Mouse (Mus musculus) limb, embryonic 13.5 days (tissue): Measurements from ENCODE around the gene Wdr46. TPM values are rescaled to one million over a fixed set of nuclear protein-coding genes. Genes with fewer than 3 reads are reported as not detected.
"Not testable (repeated sequence)": the region's sequence is repeated elsewhere in the genome, so short reads cannot be mapped to it uniquely, and the experiment has no call there.

ENCODE experiments used
- ATAC-seq: fragments of 200-750 bp; cut with Nextera tagmentation; 2 replicates; pipeline ENCODE4 v1.8.0; 2017; ENCODE audit warnings: low read depth, moderate number of reproducible peaks, moderate TSS enrichment; ENCODE audit not compliant: low FRiP score
- H3K27ac ChIP-seq: fragments of 300-500 bp; sonication (generic); 2 replicates; pipeline ENCODE4 v1.5.1; 2015; ENCODE audit warnings: inconsistent platforms, mild to moderate bottlenecking, moderate library complexity
- H3K27me3 ChIP-seq: fragments of 300-500 bp; sonication (generic); 2 replicates; pipeline ENCODE4 v1.6.1; 2015; ENCODE audit warnings: mild to moderate bottlenecking, inconsistent platforms
- H3K36me3 ChIP-seq: fragments of 300-500 bp; sonication (generic); 2 replicates; pipeline ENCODE4 v1.6.1; 2015; ENCODE audit warnings: inconsistent platforms, mild to moderate bottlenecking, moderate library complexity
- H3K4me1 ChIP-seq: fragments of 300-500 bp; sonication (generic); 2 replicates; pipeline ENCODE4 v1.6.1; 2015; ENCODE audit warnings: inconsistent platforms
- H3K4me2 ChIP-seq: fragments of 300-500 bp; sonication (generic); replicated peaks from 2 replicates; pipeline ENCODE4 v1.6.1; 2015; ENCODE audit warnings: inconsistent platforms, mild to moderate bottlenecking, moderate library complexity
- H3K4me3 ChIP-seq: fragments of 300-500 bp; sonication (generic); 2 replicates; pipeline ENCODE4 v1.5.1; 2015; ENCODE audit warnings: moderate library complexity, mild to moderate bottlenecking, inconsistent platforms
- H3K9ac ChIP-seq: fragments of 300-500 bp; sonication (generic); 2 replicates; pipeline ENCODE4 v1.6.1; 2015; ENCODE audit warnings: mild to moderate bottlenecking, inconsistent platforms
- H3K9me3 ChIP-seq: fragments of 300-500 bp; sonication (generic); 2 replicates; pipeline ENCODE4 v1.6.1; 2016; ENCODE audit warnings: inconsistent platforms
- WGBS: fragments of 180-500 bp; shearing (Covaris S2); methylation state at CpG from one replicate; pipeline ENCODE4 v1.1.7; 2015; 5-methylcytosine and 5-hydroxymethylcytosine counted together
- polyA plus RNA-seq: library from polyadenylated mRNA; unstranded; fragments of >200 nt; fragmentation: Nextera tagmentation; extraction: Ambion mirVana; gene quantifications from 2 replicates; pipeline ENCODE4 v1.2.1, GENCODE M21; 2015

The Wdr46 gene
- polyA plus RNA-seq, 1 experiment from 2014 or later, result 37.0 TPM

DNA sequence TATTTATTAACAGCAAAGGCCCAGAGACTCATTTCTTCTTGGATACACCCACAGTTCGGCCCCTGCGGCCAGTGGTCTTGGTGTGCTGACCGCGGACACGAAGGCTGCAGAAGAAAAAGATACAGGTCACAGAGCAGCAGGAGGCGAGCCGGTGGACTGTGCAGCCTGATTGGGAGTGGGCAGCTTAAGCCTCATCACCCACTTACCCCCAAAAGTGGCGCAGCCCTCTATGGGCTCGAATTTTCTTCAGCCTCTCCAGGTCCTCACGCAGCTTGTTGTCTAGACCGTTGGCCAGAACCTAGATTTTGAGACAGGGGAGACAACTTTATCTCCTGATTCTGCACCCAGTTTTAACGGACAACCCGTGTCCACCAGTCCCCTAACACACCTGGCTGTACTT lies 11.6 kb downstream of the Wdr46 start:
- Histone ChIP-seq H3K36me3 (peaks cover 64% of the 10 kb centered on the region), H3K4me2 (peak overlapping the region; percentile 92), H3K9ac (peak overlapping the region; percentile 99), H3K4me3 (peak overlapping the region; percentile 51), H3K4me1 (peaks cover 58% of the 10 kb centered on the region)
- 75% methylated on average over 13 of the region's 13 CpGs for WGBS
- not testable (repeated sequence) for H3K27ac ChIP-seq, H3K9me3 ChIP-seq, H3K27me3 ChIP-seq, ATAC-seq

DNA sequence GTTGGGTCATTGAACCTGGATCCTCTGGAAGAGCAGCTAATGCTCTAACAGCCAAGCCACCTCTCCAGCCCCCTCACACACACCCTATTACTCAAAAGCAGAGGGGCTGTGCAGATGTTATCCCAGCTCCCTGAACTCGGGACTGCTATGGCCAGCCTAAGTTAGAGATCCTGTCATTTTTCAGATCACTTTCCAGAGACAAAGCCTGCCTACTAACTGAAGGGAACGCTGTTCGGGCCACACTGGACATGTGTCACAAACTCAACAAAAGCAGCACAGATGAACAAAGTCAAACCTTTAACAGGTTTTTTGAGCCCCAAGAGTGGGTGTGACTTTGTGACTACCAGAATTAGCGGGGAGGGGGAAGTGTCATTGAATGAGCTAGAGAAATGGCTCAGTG lies 12.4 kb downstream of the Wdr46 start:
- Histone ChIP-seq H3K4me2 (peak overlapping the region; percentile 99), H3K4me3 (peak overlapping the region; percentile 93), H3K9ac (peak overlapping the region; percentile 99), H3K4me1 (peaks cover 63% of the 10 kb centered on the region), H3K27me3 (no peaks in the 10 kb centered on the region), H3K9me3 (no peaks in the 10 kb centered on the region), H3K27ac (no peak overlapping the region; the same call in 1 of the 2 replicates), H3K36me3 (peaks cover 57% of the 10 kb centered on the region)
- no peak for ATAC-seq
- WGBS, result 80% methylated on average over 4 of the region's 4 CpGs

DNA sequence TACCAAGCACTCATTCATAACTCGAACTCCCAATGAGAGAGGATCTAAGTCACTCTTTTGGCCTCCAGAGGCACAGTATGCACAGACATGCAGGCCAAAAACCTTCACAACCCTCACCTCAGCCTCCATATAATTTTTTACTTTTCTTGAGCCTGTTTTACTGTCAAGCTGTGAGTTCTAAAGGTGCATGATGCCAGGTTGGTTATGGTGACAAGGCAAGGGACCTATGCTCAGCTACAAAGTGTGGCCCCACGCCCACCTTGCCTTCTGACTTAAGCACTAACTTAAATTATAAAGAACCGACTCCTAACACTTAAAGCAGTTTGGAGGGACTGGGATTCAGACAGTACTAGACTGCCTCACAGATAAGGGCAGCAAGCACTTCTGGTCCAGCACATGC lies 12.8 kb downstream of the Wdr46 start:
- WGBS, result 78% methylated on average over 3 of the region's 3 CpGs
- peak overlapping the region; percentile 99 for H3K4me2 ChIP-seq
- ATAC-seq, result no peak
- peak overlapping the region; percentile 99 for H3K9ac ChIP-seq
- H3K4me1 ChIP-seq, result peaks cover 63% of the 10 kb centered on the region
- H3K36me3 ChIP-seq, result peaks cover 57% of the 10 kb centered on the region
- H3K27ac ChIP-seq, result no peak overlapping the region
- H3K9me3 ChIP-seq, result no peaks in the 10 kb centered on the region
- H3K4me3 ChIP-seq, result peak overlapping the region; percentile 93
- no peaks in the 10 kb centered on the region for H3K27me3 ChIP-seq

DNA sequence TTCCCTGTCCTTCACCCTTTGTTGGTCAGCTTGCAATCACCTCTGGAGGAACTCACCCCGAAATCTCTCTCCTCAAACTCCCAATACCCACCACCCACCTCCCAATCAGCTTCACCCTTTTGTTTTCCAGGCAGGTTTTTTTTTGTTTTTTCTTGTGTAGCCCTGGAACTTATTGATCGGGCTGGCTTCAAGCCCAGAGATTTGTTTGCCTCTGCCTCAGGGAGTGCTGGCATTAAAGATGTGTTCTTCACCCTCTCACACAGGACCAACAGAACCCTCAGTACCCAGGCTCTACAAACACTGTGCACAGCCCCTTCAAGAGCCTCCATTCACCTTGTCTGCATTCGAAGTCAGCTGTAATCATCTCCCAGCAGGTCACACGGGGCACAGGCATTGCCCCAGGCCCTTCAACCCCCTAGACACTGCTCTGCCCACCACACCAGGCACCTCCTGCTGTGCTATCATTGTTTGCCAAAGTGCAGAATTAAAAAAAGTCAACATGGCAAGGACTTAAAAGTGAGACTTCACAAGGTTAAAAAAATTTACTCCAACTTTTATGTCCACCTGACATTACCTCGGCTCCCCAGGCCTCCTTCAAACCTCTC lies 13.6 kb downstream of the Wdr46 start:
- no peak for ATAC-seq
- Histone ChIP-seq H3K36me3 (peaks cover 57% of the 10 kb centered on the region), H3K27ac (peak overlapping the region; percentile 95), H3K4me3 (peak overlapping the region; percentile 93), H3K27me3 (no peaks in the 10 kb centered on the region), H3K9me3 (no peaks in the 10 kb centered on the region), H3K9ac (peak overlapping the region; percentile 99), H3K4me2 (peak overlapping the region; percentile 99), H3K4me1 (peaks cover 63% of the 10 kb centered on the region)
- WGBS, result 42% methylated on average over 5 of the region's 5 CpGs

DNA sequence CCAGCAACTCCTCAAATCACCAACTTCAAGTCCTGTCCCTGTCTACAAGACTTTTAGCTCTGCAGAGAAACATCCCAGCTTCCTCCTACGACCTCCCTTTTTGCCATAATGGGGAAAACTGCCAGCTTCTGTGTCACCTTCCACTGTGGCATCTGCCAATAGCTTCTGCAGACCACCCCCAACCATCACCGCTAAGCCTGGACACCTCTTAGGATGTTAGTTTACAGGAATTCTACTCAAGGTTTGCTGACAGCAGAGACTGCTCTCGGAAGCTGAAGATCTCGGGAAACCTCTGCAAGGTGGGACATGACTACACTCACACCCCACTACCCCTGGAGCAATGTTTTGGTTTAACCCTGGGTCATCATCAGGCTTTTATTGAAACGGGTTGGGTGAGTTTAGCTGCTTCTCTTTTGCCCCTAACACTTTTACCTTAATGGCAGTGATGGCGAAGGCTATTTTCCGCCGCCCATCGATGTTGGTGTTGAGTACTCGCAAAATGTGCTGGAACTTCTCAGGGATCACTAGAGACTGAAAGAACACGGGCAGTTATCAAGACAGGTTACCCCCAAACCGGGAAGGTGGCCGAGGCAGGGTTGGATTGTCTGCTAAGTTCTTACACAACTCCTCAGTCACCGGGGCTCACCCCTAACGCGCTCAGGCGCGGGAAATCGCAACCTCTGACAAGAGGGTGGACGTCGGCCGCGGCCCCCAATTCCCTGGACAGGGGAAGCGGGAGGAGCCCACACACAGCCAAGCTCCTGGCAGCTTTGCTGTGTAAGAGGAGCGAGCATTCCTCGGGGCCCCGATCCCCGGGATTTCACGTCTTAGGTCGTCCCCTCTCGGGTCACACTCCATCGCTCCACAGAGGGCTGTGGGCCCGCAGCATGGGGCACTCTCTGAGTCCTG lies 14.4 kb downstream of the Wdr46 start:
- WGBS, result 1% methylated on average over 33 of the region's 33 CpGs
- peak overlapping the region; percentile 99 for H3K4me2 ChIP-seq
- H3K9me3 ChIP-seq, result no peaks in the 10 kb centered on the region
- no peaks in the 10 kb centered on the region for H3K27me3 ChIP-seq
- H3K36me3 ChIP-seq, result peaks cover 57% of the 10 kb centered on the region
- peak; percentile 10; the same call in 1 of the 2 replicates for ATAC-seq
- peaks cover 58% of the 10 kb centered on the region for H3K4me1 ChIP-seq
- peak overlapping the region; percentile 99 for H3K9ac ChIP-seq
- peak overlapping the region; percentile 93 for H3K4me3 ChIP-seq
- H3K27ac ChIP-seq, result peak overlapping the region; percentile 95

DNA sequence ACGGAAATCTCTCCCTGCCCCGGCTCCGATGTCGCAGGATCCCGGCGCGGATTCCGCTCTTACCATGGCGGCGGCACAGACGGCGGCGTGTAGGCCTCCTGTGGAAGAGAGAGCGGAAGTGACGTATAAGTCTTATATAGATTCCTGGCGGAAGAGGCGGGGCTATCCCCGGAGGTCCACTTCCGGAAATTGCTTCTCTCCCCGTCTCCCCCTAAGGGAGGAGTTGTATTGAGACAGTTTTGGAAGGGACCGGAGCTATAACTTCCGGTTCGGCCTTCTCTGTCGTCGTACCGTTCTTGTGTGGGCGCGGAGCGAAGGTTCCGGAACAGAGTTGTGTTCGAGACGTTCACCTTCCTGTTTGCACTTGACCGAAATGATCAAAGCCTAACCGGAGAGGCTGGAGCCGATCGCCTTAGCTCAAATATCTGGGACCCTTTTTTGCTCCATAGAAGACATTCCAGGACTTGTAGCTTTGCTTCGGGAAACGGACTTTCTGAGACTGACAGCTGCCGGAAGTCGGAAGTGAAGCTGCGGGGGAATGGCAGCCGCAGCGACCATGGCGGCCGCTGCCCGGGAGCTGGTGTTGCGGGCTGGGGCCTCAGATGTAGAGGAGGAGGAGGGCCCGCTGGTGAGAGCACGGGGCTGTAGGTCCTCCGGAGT lies 15.2 kb downstream of the Wdr46 start, which contains the start of the genes Vps52 and Rps18:
Gene Vps52 (plus strand): TSS at position 258 of the 660 bp plus-strand sequence.
Gene Rps18 (minus strand): TSS at position 447 of the 660 bp plus-strand sequence.
- Histone ChIP-seq H3K36me3 (peaks cover 61% of the 10 kb centered on the region), H3K9me3 (no peaks in the 10 kb centered on the region), H3K9ac (peak within 1 kb of the TSS; percentile 99), H3K4me3 (peak within 1 kb of the TSS; percentile 93), H3K4me2 (peak within 1 kb of the TSS; percentile 99), H3K27me3 (no peaks in the 10 kb centered on the region), H3K4me1 (peaks cover 51% of the 10 kb centered on the region), H3K27ac (peak within 1 kb of the TSS; percentile 95)
- under 1% methylated on average over 50 of the region's 50 CpGs for WGBS
- ATAC-seq, result peak; percentile 89

DNA sequence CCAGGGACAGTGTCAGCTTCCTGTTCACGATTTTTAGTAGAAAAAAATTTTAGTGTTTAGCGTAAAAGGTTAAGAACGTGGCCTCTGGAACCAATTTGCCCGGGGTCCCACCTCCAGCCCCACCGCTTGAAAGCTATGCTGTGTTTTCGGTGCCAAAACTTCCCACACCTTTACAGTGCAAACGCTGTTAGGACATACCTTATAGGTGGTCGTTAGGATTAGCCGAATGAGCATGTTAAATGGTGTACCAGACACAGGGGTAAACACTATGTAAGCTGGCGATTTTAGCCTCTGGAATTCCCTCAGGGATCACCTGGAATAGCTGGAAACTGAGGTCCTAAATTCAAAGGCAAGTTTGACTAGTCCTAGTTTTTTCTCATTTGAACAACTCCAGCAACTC lies 15.9 kb downstream of the Wdr46 start:
- peak overlapping the region; percentile 83 for H3K4me2 ChIP-seq
- H3K36me3 ChIP-seq, result peaks cover 68% of the 10 kb centered on the region
- H3K9me3 ChIP-seq, result no peaks in the 10 kb centered on the region
- H3K27me3 ChIP-seq, result no peaks in the 10 kb centered on the region
- peak overlapping the region; percentile 93 for H3K4me3 ChIP-seq
- WGBS, result 5% methylated on average over 10 of the region's 10 CpGs
- H3K4me1 ChIP-seq, result peaks cover 45% of the 10 kb centered on the region
- no peak for ATAC-seq
- peak overlapping the region; percentile 83 for H3K9ac ChIP-seq
- H3K27ac ChIP-seq, result peak overlapping the region; percentile 64

DNA sequence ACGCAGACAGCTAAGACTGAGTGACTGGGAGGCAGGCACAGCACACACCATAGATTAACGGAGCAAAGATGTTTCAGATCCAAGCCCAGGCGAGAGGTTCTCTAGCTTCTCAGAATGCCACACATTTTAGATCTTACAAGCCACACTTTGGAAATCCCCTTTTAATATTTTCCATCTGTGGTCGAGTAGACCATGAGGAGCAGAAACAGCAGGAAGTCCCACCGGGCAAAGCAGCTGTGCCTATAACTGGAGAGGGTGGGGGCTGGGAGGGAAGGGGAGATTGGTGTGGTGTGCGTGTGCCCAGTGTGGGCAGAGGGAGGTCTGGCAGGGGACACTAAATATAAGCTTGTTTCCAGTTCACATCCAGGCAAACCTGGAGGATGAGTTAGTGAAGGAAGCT lies 17.0 kb downstream of the Wdr46 start:
- 54% methylated on average over 6 of the region's 6 CpGs for WGBS
- Histone ChIP-seq H3K27ac (no peak overlapping the region), H3K4me1 (peaks cover 34% of the 10 kb centered on the region), H3K9me3 (no peaks in the 10 kb centered on the region), H3K4me3 (no peak overlapping the region), H3K36me3 (peaks cover 69% of the 10 kb centered on the region), H3K27me3 (no peaks in the 10 kb centered on the region), H3K9ac (0 out of 2 replicates have a peak overlapping the region, but pooled peaks have one; percentile 13), H3K4me2 (no peak overlapping the region)
- ATAC-seq, result no peak

DNA sequence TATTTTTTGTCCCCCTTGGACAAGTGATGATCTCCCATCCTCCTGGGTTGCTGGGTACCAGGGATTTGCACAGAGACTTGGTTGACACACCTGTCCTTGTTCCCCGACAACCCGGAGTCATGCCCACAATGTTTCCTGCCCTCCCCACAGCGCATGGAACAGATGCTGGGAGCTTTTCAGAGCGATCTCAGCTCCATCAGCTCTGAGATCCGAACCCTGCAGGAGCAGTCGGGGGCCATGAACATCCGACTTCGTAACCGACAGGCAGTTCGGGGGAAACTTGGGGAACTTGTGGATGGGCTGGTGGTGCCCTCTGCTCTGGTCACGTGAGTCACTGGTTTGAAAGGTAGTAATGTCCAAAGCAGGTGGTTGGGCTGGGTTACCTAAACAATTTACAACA lies 18.0 kb downstream of the Wdr46 start:
- H3K36me3 ChIP-seq, result peaks cover 69% of the 10 kb centered on the region
- no peak overlapping the region for H3K9ac ChIP-seq
- no peak overlapping the region for H3K4me2 ChIP-seq
- no peaks in the 10 kb centered on the region for H3K27me3 ChIP-seq
- 94% methylated on average over 11 of the region's 11 CpGs for WGBS
- no peaks in the 10 kb centered on the region for H3K9me3 ChIP-seq
- no peak overlapping the region for H3K27ac ChIP-seq
- no peak overlapping the region for H3K4me3 ChIP-seq
- ATAC-seq, result no peak
- H3K4me1 ChIP-seq, result peaks cover 24% of the 10 kb centered on the region

DNA sequence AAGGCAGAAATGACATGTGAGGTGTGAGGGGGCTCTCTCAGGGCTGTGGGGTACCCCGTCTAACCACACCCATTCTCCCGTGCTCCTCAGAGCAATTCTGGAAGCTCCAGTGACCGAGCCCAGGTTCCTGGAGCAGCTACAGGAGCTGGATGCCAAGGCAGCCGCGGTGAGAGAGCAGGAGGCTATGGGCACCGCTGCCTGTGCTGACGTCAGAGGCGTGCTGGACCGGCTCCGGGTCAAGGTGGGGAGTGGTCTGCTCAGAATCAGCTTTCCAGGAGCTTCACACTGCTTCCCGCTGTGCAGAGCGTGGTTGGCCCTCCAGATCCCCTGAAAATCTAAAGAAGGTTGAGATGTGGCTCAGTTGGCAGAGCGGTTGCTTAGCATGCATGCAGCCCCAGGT lies 18.7 kb downstream of the Wdr46 start:
- peaks cover 17% of the 10 kb centered on the region for H3K4me1 ChIP-seq
- 95% methylated on average over 13 of the region's 13 CpGs for WGBS
- peaks cover 69% of the 10 kb centered on the region for H3K36me3 ChIP-seq
- no peak overlapping the region for H3K4me2 ChIP-seq
- no peak for ATAC-seq
- no peak overlapping the region for H3K4me3 ChIP-seq
- H3K9ac ChIP-seq, result no peak overlapping the region
- H3K9me3 ChIP-seq, result no peaks in the 10 kb centered on the region
- H3K27ac ChIP-seq, result no peak overlapping the region
- H3K27me3 ChIP-seq, result no peaks in the 10 kb centered on the region

DNA sequence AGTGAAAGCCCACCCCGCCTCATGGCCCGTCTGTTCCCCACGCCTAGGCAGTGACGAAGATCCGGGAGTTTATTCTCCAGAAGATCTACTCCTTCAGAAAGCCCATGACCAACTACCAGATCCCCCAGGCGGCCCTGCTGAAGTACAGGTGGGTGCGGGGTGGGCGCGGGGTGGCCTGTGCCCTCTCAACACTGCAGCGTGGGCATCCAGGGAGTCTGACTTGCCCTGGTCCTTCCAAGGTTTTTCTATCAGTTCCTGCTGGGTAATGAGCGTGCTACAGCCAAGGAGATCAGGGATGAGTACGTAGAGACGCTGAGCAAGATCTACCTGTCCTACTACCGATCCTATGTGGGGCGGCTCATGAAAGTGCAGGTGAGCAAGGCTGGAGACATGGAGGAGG lies 19.5 kb downstream of the Wdr46 start:
- Histone ChIP-seq H3K9me3 (no peaks in the 10 kb centered on the region), H3K4me3 (no peak overlapping the region), H3K9ac (no peak overlapping the region), H3K27me3 (no peaks in the 10 kb centered on the region), H3K4me1 (peaks cover 10% of the 10 kb centered on the region), H3K4me2 (no peak overlapping the region), H3K36me3 (peaks cover 66% of the 10 kb centered on the region), H3K27ac (no peak overlapping the region)
- WGBS, result 92% methylated on average over 15 of the region's 15 CpGs
- no peak for ATAC-seq

DNA sequence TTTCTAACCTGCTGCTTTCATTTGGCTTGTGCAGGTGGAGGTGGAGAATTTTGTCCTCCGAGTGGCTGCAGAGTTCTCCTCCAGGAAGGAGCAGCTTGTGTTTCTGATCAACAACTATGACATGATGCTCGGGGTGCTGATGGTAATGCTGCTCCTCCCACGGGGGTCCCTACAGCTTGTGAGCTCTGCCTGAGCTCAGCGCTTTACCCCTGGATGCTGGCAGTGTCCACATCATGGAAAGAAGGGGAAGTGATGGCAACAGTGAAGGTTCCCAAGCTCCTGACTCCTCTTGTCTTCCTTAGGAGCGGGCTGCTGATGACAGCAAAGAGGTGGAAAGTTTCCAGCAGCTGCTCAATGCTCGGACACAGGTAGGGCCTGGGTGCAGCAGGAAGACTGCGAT lies 22.4 kb downstream of the Wdr46 start:
- Histone ChIP-seq H3K27ac (no peak overlapping the region), H3K4me1 (no peaks in the 10 kb centered on the region), H3K27me3 (no peaks in the 10 kb centered on the region), H3K4me2 (no peak overlapping the region), H3K9ac (no peak overlapping the region), H3K36me3 (peaks cover 82% of the 10 kb centered on the region), H3K9me3 (no peaks in the 10 kb centered on the region), H3K4me3 (no peak overlapping the region)
- 89% methylated on average over 7 of the region's 7 CpGs for WGBS
- no peak for ATAC-seq
